In genomic region chr17:11392622-11393294, GRCm38 (mm10) we compare ENCODE assay signal across 21 mouse cellular contexts.
DNase-seq lines count a peak whose midpoint lies in the region; ATAC-seq and TF ChIP-seq lines count a peak whose summit lies in the region.
"Had no signal": no experiment of that assay in that cellular context is flagged by ENCODE, and none has a peak within 500 bp of the region (broad histone marks: within the 10 kb centered on the region; RNA-seq: fewer than 3 reads in every experiment).

No protein-coding gene starts in this region.

- no peaks in the 10 kb centered on the region for H3K27me3 ChIP-seq in kidney, adult 2 months (replicated peaks; ENCODE audit: control insufficient read depth, insufficient read depth, low read length)
- H3K27me3 ChIP-seq in midbrain, embryonic 16.5 days (ENCODE audit: control insufficient read depth, insufficient read depth, low read depth, low read length): no peaks in the 10 kb centered on the region
- H3K27me3 ChIP-seq: forebrain, embryonic 15.5 days; hindbrain, embryonic 13.5 days had no signal

- H3K4me1 ChIP-seq in kidney, adult 2 months (ENCODE audit: control insufficient read depth, insufficient read depth, low read length): 0 out of 2 replicates have a peak, but pooled peaks cover 3% of the 10 kb centered on the region
- no peaks in the 10 kb centered on the region for H3K4me1 ChIP-seq in midbrain, embryonic 16.5 days (ENCODE audit: control insufficient read depth, insufficient read depth, low read length)
- H3K4me1 ChIP-seq: forebrain, embryonic 15.5 days had no signal

- H3K9me3 ChIP-seq in midbrain, embryonic 16.5 days (replicated peaks; ENCODE audit: control insufficient read depth, low read length, poor library complexity, severe bottlenecking): no peaks in the 10 kb centered on the region
- H3K9me3 ChIP-seq: forebrain, embryonic 15.5 days; hindbrain, embryonic 13.5 days had no signal

- DNase-seq in kidney, adult 2 months: peak; percentile 51
- no peak for DNase-seq in kidney, postnatal 25 days
- DNase-seq in 3134 (ENCODE audit: extremely low read depth, insufficient read length, low spot score): peak; percentile 21
- peak; percentile 77 for DNase-seq in Muller cell, postnatal 12 days (ENCODE audit: inconsistent ontology term)
- DNase-seq in adrenal gland, postnatal 25 days: peak; percentile 31
- DNase-seq: cerebellum, adult 11 months; cerebellum, postnatal 14 days; embryo, embryonic 11 days; heart, postnatal 14 days; right cerebral cortex, postnatal 25 days; thymus, postnatal 25 days had no signal

- no peaks in the 10 kb centered on the region for H3K36me3 ChIP-seq in kidney, adult 2 months (ENCODE audit: control insufficient read depth, insufficient read depth, low read length)
- no peaks in the 10 kb centered on the region for H3K36me3 ChIP-seq in midbrain, embryonic 16.5 days (ENCODE audit: control insufficient read depth, insufficient read depth, low read length)
- H3K36me3 ChIP-seq: forebrain, embryonic 15.5 days; hindbrain, embryonic 13.5 days had no signal

- no peak for ATAC-seq in cerebellum, adult (ENCODE audit: insufficient number of reproducible peaks, low FRiP score, low TSS enrichment)
- ATAC-seq in midbrain, embryonic 16.5 days: no peak
- ATAC-seq: forebrain, embryonic 15.5 days; intestine, embryonic 16.5 days; lung, postnatal 0 days had no signal

- TF ChIP-seq CTCF in kidney, adult 2 months (conservative IDR thresholded peaks at IDR 0.05; ENCODE audit: insufficient read depth, insufficient read length, low read depth, low read length): no peak

- no peak overlapping the region for H3K27ac ChIP-seq in kidney, adult 2 months (ENCODE audit: insufficient read depth, low read depth, low read length)
- no peak overlapping the region for H3K27ac ChIP-seq in midbrain, embryonic 16.5 days (ENCODE audit: low read length)
- H3K27ac ChIP-seq: forebrain, embryonic 15.5 days; hindbrain, embryonic 13.5 days; left cerebral cortex, adult 2 months; liver, embryonic 14.5 days; stomach, postnatal 0 days had no signal

- 35% methylated on average over 11 of the region's 11 CpGs for WGBS in kidney, adult 2 months
- 55% methylated on average over 11 of the region's 11 CpGs for WGBS in midbrain, embryonic 16.5 days

- H3K9ac ChIP-seq in midbrain, embryonic 16.5 days (ENCODE audit: low read depth, low read length): no peak overlapping the region
- H3K9ac ChIP-seq: forebrain, embryonic 15.5 days; hindbrain, embryonic 13.5 days; liver, embryonic 14.5 days had no signal

- no peak overlapping the region for H3K4me3 ChIP-seq in kidney, adult 2 months (ENCODE audit: insufficient read depth, low read depth, low read length)
- no peak overlapping the region for H3K4me3 ChIP-seq in midbrain, embryonic 16.5 days (ENCODE audit: low read depth, low read length)
- H3K4me3 ChIP-seq: forebrain, embryonic 15.5 days; hindbrain, embryonic 13.5 days; left cerebral cortex, adult 2 months had no signal

- no peak overlapping the region for H3K4me2 ChIP-seq in midbrain, embryonic 16.5 days (ENCODE audit: low read length)
- H3K4me2 ChIP-seq: forebrain, embryonic 15.5 days; heart, embryonic 11.5 days; hindbrain, embryonic 13.5 days had no signal

- no peak for TF ChIP-seq POLR2A in kidney, adult 2 months (IDR thresholded peaks at IDR 0.05; ENCODE audit: low read depth, low read length)

Comparison
In these comparisons a context has a peak if more than half of its experiments do, and no peak if none do; other contexts are left out.
1. DNase-seq: peak in kidney, adult 2 months (single experiment), 3134 (single experiment), Muller cell, postnatal 12 days (single experiment) and adrenal gland, postnatal 25 days (single experiment); none in kidney, postnatal 25 days (0 of 2).